Comparison of ENCODE assay signal across 11 mouse cellular contexts in the genomic region with DNA sequence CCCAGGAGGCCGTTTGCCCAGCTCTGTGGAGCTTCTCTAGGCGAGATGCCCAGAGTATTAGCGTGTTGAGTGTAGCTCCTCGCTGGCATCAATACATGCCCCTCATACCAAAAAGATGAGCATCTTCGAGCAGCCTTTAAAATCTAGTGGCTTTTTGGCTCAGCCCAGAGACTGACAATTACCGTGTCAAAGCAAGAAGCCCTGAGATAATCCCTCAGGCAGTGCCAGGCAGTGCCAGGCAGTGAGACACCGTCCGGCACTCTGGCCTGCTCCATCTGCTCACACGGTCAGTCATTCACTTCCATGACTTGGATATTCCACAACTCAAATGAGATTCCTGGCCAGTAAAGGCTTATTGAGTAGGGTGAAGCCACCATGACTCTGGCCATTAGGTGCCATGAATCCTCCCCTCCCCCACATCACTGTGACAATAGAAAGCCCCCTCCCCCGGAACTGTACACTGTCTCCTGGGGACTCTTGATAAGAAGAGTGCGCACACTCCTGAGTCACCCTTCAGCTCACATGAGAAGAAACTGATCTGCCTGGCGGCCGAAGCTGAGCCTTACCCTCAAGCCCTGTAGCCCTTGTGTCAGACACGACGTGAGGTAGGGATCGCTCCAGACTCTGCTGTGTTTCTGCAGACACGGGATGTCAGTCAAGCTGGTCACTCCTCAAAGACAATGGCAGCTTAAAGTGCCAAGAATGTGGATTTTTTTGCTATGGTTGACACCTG.
DNase-seq lines count a peak whose midpoint lies in the region; ATAC-seq and TF ChIP-seq lines count a peak whose summit lies in the region.
"Had no signal": no experiment of that assay in that cellular context is flagged by ENCODE, and none has a peak within 500 bp of the region (broad histone marks: within the 10 kb centered on the region; RNA-seq: fewer than 3 reads in every experiment).

No protein-coding gene starts in this region.

- no peak overlapping the region for H3K4me2 ChIP-seq in hindbrain, postnatal 0 days (ENCODE audit: low read depth, low read length)
- H3K4me2 ChIP-seq in hindbrain, embryonic 13.5 days = no peak overlapping the region
- H3K4me2 ChIP-seq in limb, embryonic 15.5 days = no peak overlapping the region
- H3K4me2 ChIP-seq: intestine, embryonic 15.5 days; neural tube, embryonic 13.5 days had no signal

- no peak overlapping the region for H3K9ac ChIP-seq in hindbrain, postnatal 0 days (replicated peaks; ENCODE audit: low read length)
- H3K9ac ChIP-seq in hindbrain, embryonic 13.5 days = no peak overlapping the region
- no peak overlapping the region for H3K9ac ChIP-seq in limb, embryonic 15.5 days
- H3K9ac ChIP-seq: intestine, embryonic 15.5 days; neural tube, embryonic 13.5 days had no signal

- peak; percentile 70 for ATAC-seq in hindbrain, postnatal 0 days
- no peak for ATAC-seq in hindbrain, embryonic 13.5 days (ENCODE audit: low FRiP score)
- no peak for ATAC-seq in limb, embryonic 15.5 days (ENCODE audit: insufficient number of reproducible peaks, low FRiP score, low TSS enrichment, low read depth)
- ATAC-seq: intestine, embryonic 15.5 days had no signal

- 57% methylated on average over 17 of the region's 17 CpGs for WGBS in hindbrain, postnatal 0 days
- WGBS in hindbrain, embryonic 13.5 days = 75% methylated on average over 17 of the region's 17 CpGs
- WGBS in limb, embryonic 15.5 days = 66% methylated on average over 17 of the region's 17 CpGs

- peaks cover 21% of the 10 kb centered on the region for H3K4me1 ChIP-seq in hindbrain, postnatal 0 days (ENCODE audit: insufficient read depth, low read length)
- peaks cover 24% of the 10 kb centered on the region for H3K4me1 ChIP-seq in hindbrain, embryonic 13.5 days (replicated peaks)
- peaks cover 13% of the 10 kb centered on the region for H3K4me1 ChIP-seq in limb, embryonic 15.5 days
- H3K4me1 ChIP-seq: intestine, embryonic 15.5 days had no signal

- DNase-seq in hindbrain, postnatal 0 days (ENCODE audit: low spot score) = peak; percentile 58
- DNase-seq in cerebellum, adult 11-12 months = peak; percentile 24
- DNase-seq in cerebellum, adult 9-10 months = peak; percentile 51
- no peak for DNase-seq in urinary bladder, postnatal 4 days (ENCODE audit: low spot score in 2 of 2)
- DNase-seq in left cerebral cortex, adult 11 months (ENCODE audit: low spot score) = no peak
- no peak for DNase-seq in spleen, postnatal 14 days (ENCODE audit: low spot score in 2 of 2)
- DNase-seq: thymus, adult 2 months had no signal

- no peak for TF ChIP-seq CTCF in hindbrain, postnatal 0 days (IDR thresholded peaks at IDR 0.05; ENCODE audit: low read depth)

- H3K9me3 ChIP-seq in hindbrain, postnatal 0 days (ENCODE audit: low read length) = no peaks in the 10 kb centered on the region
- H3K9me3 ChIP-seq in hindbrain, embryonic 13.5 days = no peaks in the 10 kb centered on the region
- no peaks in the 10 kb centered on the region for H3K9me3 ChIP-seq in limb, embryonic 15.5 days
- H3K9me3 ChIP-seq: intestine, embryonic 15.5 days; neural tube, embryonic 13.5 days had no signal

- H3K4me3 ChIP-seq in hindbrain, postnatal 0 days (ENCODE audit: low read length) = no peak overlapping the region
- no peak overlapping the region for H3K4me3 ChIP-seq in hindbrain, embryonic 13.5 days
- H3K4me3 ChIP-seq in limb, embryonic 15.5 days = no peak overlapping the region
- H3K4me3 ChIP-seq: intestine, embryonic 15.5 days; neural tube, embryonic 13.5 days had no signal

- H3K27me3 ChIP-seq in hindbrain, postnatal 0 days (ENCODE audit: insufficient read depth, low read length) = no peaks in the 10 kb centered on the region
- H3K27me3 ChIP-seq in hindbrain, embryonic 13.5 days = 0 out of 2 replicates have a peak, but pooled peaks cover 5% of the 10 kb centered on the region
- peaks cover 17% of the 10 kb centered on the region; the same call in 1 of the 2 replicates for H3K27me3 ChIP-seq in limb, embryonic 15.5 days
- H3K27me3 ChIP-seq: intestine, embryonic 15.5 days had no signal

- no peaks in the 10 kb centered on the region for H3K36me3 ChIP-seq in hindbrain, postnatal 0 days (ENCODE audit: insufficient read depth, low read length)
- no peaks in the 10 kb centered on the region for H3K36me3 ChIP-seq in hindbrain, embryonic 13.5 days
- no peaks in the 10 kb centered on the region for H3K36me3 ChIP-seq in limb, embryonic 15.5 days
- H3K36me3 ChIP-seq: intestine, embryonic 15.5 days; neural tube, embryonic 13.5 days had no signal

- no peak overlapping the region for H3K27ac ChIP-seq in hindbrain, postnatal 0 days
- H3K27ac ChIP-seq in hindbrain, embryonic 13.5 days = no peak overlapping the region
- H3K27ac ChIP-seq in limb, embryonic 15.5 days = 0 out of 2 replicates have a peak overlapping the region, but pooled peaks have one; percentile 5
- H3K27ac ChIP-seq: intestine, embryonic 15.5 days; neural tube, embryonic 13.5 days had no signal

Comparison
In these comparisons a context has a peak if more than half of its experiments do, and no peak if none do; other contexts are left out.
1. DNase-seq: peak in hindbrain, postnatal 0 days (single experiment), cerebellum, adult 11-12 months (single experiment) and cerebellum, adult 9-10 months (single experiment); none in urinary bladder, postnatal 4 days (0 of 2), left cerebral cortex, adult 11 months (single experiment) and spleen, postnatal 14 days (0 of 2).